Mouse (Mus musculus) ES-E14 (cell line): ENCODE measurements around the gene Ippk. TPM values are rescaled to one million over a fixed set of nuclear protein-coding genes. Genes with fewer than 3 reads are reported as not detected.

ENCODE experiments used
- DNase-seq: peaks from one replicate; pipeline ENCODE4 v3.0.0-alpha.2; 2013; ENCODE audit warnings: low read depth, low spot score
- H3K27ac ChIP-seq: 2 replicates; pipeline ENCODE4 v1.5.1; 2012; ENCODE audit warnings: low read depth, mild to moderate bottlenecking, low read length, moderate library complexity, mixed read lengths; ENCODE audit not compliant: poor library complexity, insufficient read depth, severe bottlenecking
- H3K36me3 ChIP-seq: 2 replicates; pipeline ENCODE4 v1.6.1; 2012; ENCODE audit warnings: mild to moderate bottlenecking, low read length, moderate library complexity, mixed read lengths; ENCODE audit not compliant: control insufficient read depth, poor library complexity, insufficient read depth, severe bottlenecking
- H3K4me1 ChIP-seq, 2 experiments: fragments of 150-350 bp in 1 of 2; sonication (generic) in 1 of 2; 2 replicates each; pipeline ENCODE4 v1.6.1; 2012; ENCODE audit warnings: low read length in 2 of 2, mild to moderate bottlenecking in 1 of 2, mixed read lengths in 1 of 2; ENCODE audit not compliant: control insufficient read depth in 2 of 2, insufficient read depth in 2 of 2, poor library complexity in 1 of 2
- H3K4me3 ChIP-seq, 2 experiments: fragments of 150-350 bp in 1 of 2; sonication (generic) in 1 of 2; 2 replicates each; pipeline ENCODE4 v1.5.1; 2012; ENCODE audit warnings: low read length in 2 of 2, low read depth in 1 of 2, mild to moderate bottlenecking in 1 of 2, mixed read lengths in 1 of 2; ENCODE audit not compliant: insufficient read depth in 1 of 2, poor library complexity in 1 of 2, severe bottlenecking in 1 of 2
- H3K9ac ChIP-seq: 2 replicates; pipeline ENCODE4 v1.6.1; 2012; ENCODE audit warnings: low read depth, mild to moderate bottlenecking, low read length, mixed read lengths; ENCODE audit not compliant: poor library complexity, insufficient read depth, severe bottlenecking
- H3K9me3 ChIP-seq: fragments of 150-350 bp; sonication (generic); 2 replicates; pipeline ENCODE4 v1.6.1; 2012; ENCODE audit warnings: low read depth, mild to moderate bottlenecking, low read length; ENCODE audit not compliant: control insufficient read depth, insufficient read depth
- CHD2 ChIP-seq: IDR thresholded peaks from 2 replicates; pipeline ENCODE4 v1.6.1; 2014; ENCODE audit warnings: mild to moderate bottlenecking, low read depth, low read length, inconsistent platforms
- HCFC1 ChIP-seq: IDR thresholded peaks from 2 replicates; pipeline ENCODE4 v1.6.1; 2012; ENCODE audit warnings: low read length, inconsistent platforms, borderline replicate concordance; ENCODE audit not compliant: insufficient read depth
- MAFK ChIP-seq: IDR thresholded peaks from 2 replicates; pipeline ENCODE4 v1.6.1; 2014; ENCODE audit warnings: mild to moderate bottlenecking, low read depth, low read length, inconsistent platforms; ENCODE audit not compliant: insufficient read depth
- ZC3H11A ChIP-seq: IDR thresholded peaks from 2 replicates; pipeline ENCODE4 v1.6.1; 2012; ENCODE audit warnings: low read depth, mild to moderate bottlenecking, inconsistent platforms, low read length, borderline replicate concordance
- ZNF384 ChIP-seq: IDR thresholded peaks from 2 replicates; pipeline ENCODE4 v1.6.1; 2012; ENCODE audit warnings: low read depth, low read length, inconsistent platforms
- in situ Hi-C, 2 experiments: fragments of 600-800 bp; cut with MboI; formaldehyde crosslinking; loops; one replicate each; pipeline ENCODE4 v1.15.1; 2025; ENCODE audit warnings: low sequenced_read_pairs in 2 of 2, inconsistent platforms in 1 of 2; ENCODE audit not compliant: unreplicated experiment in 2 of 2
- total RNA-seq: library from RNA; depleted of rRNA; stranded (reverse); fragments of 300-350 nt; gene quantifications from 2 replicates; pipeline ENCODE4 v1.2.3, GENCODE M21; 2012

The Ippk gene
- total RNA-seq, 1 experiment: 16.9 TPM

GRCm38 (mm10) chr13:49465875-49466274 is 44.8 kb downstream of the Ippk start:
- Histone ChIP-seq H3K4me1 (no peaks in the 10 kb centered on the region), H3K27ac (no peak overlapping the region), H3K9me3 (no peaks in the 10 kb centered on the region), H3K4me3 (no peak overlapping the region), H3K9ac (no peak overlapping the region), H3K36me3 (peaks cover 16% of the 10 kb centered on the region)
- in situ Hi-C loops: no loop called here
- TF ChIP-seq CHD2 (no peak), ZC3H11A (no peak), HCFC1 (no peak), ZNF384 (no peak), MAFK (no peak)
- DNase-seq: no peak

DNA sequence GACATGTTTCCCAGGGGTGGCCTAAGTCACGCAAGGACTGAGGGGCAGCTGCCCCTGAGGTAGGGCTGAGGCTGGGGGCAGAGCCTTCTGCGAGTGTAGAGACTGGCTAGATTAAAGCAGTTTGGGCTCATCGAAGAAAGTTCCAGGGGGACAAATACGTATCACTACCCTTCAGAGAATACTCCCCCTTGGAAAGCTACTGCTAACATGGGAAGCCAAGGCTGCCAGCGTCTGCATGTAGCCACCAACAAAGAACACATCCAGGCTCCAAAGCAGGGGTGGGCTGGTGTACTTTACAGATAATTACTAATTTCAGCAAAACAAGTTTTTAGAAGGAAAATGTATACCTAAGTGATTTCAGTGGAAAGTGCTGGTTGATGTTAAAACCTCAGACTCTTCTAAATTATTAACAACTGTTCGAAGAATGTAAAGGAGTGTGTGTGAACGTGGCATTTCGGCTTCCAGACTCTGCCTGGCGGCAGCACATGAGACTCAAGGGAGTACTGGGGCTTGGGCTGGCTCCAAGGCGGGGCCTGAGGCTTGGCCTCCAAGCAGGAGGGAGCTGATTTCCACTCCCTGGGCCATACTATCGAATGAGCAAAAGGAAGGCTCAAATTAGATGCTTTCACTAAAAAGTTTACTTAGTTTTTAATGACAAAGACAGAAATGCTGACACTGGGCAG is 45.5 kb downstream of the Ippk start:
- H3K4me1 ChIP-seq: no peaks in the 10 kb centered on the region
- H3K9ac ChIP-seq: no peak overlapping the region
- DNase-seq: no peak
- no peak overlapping the region for H3K27ac ChIP-seq
- in situ Hi-C loops: no loop called here
- no peak overlapping the region for H3K4me3 ChIP-seq
- no peaks in the 10 kb centered on the region for H3K9me3 ChIP-seq
- peaks cover 19% of the 10 kb centered on the region; the same call in 1 of the 2 replicates for H3K36me3 ChIP-seq
- no peak for TF ChIP-seq HCFC1
- no peak for TF ChIP-seq CHD2
- no peak for TF ChIP-seq ZNF384
- no peak for TF ChIP-seq ZC3H11A
- no peak for TF ChIP-seq MAFK

GRCm38 (mm10) chr13:49467585-49467984 is 46.5 kb downstream of the Ippk start:
- no peaks in the 10 kb centered on the region for H3K4me1 ChIP-seq
- peaks cover 14% of the 10 kb centered on the region; the same call in 1 of the 2 replicates for H3K36me3 ChIP-seq
- H3K9ac ChIP-seq: no peak overlapping the region
- DNase-seq: no peak
- no peak overlapping the region for H3K27ac ChIP-seq
- in situ Hi-C loops: no loop called here
- no peak overlapping the region for H3K4me3 ChIP-seq
- no peaks in the 10 kb centered on the region for H3K9me3 ChIP-seq
- no peak for TF ChIP-seq MAFK
- TF ChIP-seq ZC3H11A: no peak
- TF ChIP-seq ZNF384: no peak
- no peak for TF ChIP-seq HCFC1
- no peak for TF ChIP-seq CHD2

DNA sequence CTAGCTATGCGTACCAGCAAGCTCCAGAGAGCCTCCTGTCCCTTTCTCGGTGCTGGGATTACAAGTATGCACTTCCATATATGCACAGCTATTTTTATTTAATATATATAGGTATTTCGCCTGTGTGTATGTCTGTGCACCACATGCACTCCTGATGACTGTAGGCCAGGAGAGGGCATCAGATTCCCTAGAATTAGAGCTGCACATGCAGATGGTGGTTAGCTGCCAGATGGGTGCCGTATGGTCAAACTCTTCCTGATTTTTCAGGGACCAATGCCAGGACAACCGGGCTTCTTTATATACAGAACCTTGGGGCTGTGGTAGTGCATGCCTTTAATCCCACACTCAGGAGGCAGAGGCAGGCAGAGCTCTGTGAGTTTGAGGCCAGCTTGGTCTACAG is 48.0 kb downstream of the Ippk start:
- Histone ChIP-seq H3K27ac (no peak overlapping the region), H3K4me1 (no peaks in the 10 kb centered on the region), H3K9me3 (no peaks in the 10 kb centered on the region), H3K36me3 (peaks cover 11% of the 10 kb centered on the region; the same call in 1 of the 2 replicates), H3K4me3 (no peak overlapping the region), H3K9ac (no peak overlapping the region)
- TF ChIP-seq MAFK (no peak), ZC3H11A (no peak), ZNF384 (no peak), CHD2 (no peak)
- in situ Hi-C loops: no loop called here
- DNase-seq: no peak
